Mouse (Mus musculus): Measurements from ENCODE around the gene Sec22c. TPM values are rescaled to one million over a fixed set of nuclear protein-coding genes. Genes with fewer than 3 reads are reported as not detected.

Sec22c gene
- polyA plus RNA-seq, 1 experiment from 2014 or later, result 17.4 TPM

DNA sequence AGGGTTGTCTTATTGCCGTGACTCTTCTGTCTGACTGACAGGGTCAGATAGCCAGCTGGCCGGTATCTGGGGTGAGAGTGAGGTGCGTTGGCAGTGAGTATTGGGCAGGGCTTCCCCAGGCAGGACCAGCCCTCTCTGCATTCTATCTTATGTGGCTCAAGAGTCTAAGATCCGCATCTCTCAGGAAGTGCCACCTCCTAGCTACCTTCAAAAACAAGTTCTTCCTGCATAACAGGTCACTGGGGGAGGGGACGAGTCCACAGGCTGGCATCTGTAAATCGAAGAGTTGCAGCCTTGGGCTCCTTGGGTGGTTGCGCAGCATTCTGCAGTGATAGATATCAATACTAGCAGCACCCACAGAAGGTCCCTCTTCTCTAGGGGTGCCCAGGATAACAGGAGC is 58.3 kb downstream of the Sec22c start:
- Histone ChIP-seq H3K9ac (ENCODE audit: low read length) (no peak overlapping the region), H3K4me3 (ENCODE audit: low read depth, low read length) (no peak overlapping the region), H3K9me3 (ENCODE audit: control insufficient read depth, low read length) (no peaks in the 10 kb centered on the region), H3K27me3 (ENCODE audit: control insufficient read depth, insufficient read depth, low read length) (peaks cover 21% of the 10 kb centered on the region), H3K36me3 (ENCODE audit: control insufficient read depth, insufficient read depth, low read length) (no peaks in the 10 kb centered on the region), H3K4me2 (ENCODE audit: low read depth) (no peak overlapping the region), H3K4me1 (ENCODE audit: control insufficient read depth, insufficient read depth, low read length) (peaks cover 2% of the 10 kb centered on the region; the same call in 1 of the 2 replicates), H3K27ac (ENCODE audit: low read depth, low read length) (no peak overlapping the region)
- DNase-seq (ENCODE audit: low spot score), result no peak
- ATAC-seq (ENCODE audit: insufficient read depth, low FRiP score, low TSS enrichment), result no peak
- 82% methylated on average over 7 of the region's 7 CpGs for WGBS

DNA sequence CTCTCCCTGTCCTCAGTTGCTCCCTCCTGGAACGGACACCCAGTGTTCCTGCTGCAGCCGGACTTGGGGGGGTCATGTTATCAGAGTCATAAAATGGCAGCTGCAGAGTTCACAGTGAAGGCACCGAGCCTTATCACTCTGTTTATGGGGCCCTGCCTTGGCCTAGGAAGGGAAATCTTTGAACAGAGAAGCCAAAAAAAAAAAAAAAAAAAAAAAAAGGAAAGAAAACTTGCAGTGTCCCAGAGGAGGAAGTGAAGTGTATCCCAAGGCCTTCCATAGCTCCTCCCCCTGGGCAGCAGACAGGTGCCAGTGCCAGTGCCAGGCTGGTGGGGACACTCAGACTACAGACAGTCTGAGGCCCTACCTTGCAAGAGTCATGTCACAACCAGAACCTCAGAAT is 60.4 kb downstream of the Sec22c start:
- no peak overlapping the region for H3K9ac ChIP-seq (ENCODE audit: low read length)
- no peaks in the 10 kb centered on the region for H3K9me3 ChIP-seq (ENCODE audit: control insufficient read depth, low read length)
- H3K27me3 ChIP-seq (ENCODE audit: control insufficient read depth, insufficient read depth, low read length), result peaks cover 40% of the 10 kb centered on the region
- H3K27ac ChIP-seq (ENCODE audit: low read depth, low read length), result no peak overlapping the region
- DNase-seq (ENCODE audit: low spot score) (no peak), ATAC-seq (ENCODE audit: insufficient read depth, low FRiP score, low TSS enrichment) (no peak)
- no peaks in the 10 kb centered on the region for H3K36me3 ChIP-seq (ENCODE audit: control insufficient read depth, insufficient read depth, low read length)
- no peak overlapping the region for H3K4me2 ChIP-seq (ENCODE audit: low read depth)
- peaks cover 6% of the 10 kb centered on the region for H3K4me1 ChIP-seq (ENCODE audit: control insufficient read depth, insufficient read depth, low read length)
- H3K4me3 ChIP-seq (ENCODE audit: low read depth, low read length), result no peak overlapping the region
- 72% methylated on average over 3 of the region's 3 CpGs for WGBS

DNA sequence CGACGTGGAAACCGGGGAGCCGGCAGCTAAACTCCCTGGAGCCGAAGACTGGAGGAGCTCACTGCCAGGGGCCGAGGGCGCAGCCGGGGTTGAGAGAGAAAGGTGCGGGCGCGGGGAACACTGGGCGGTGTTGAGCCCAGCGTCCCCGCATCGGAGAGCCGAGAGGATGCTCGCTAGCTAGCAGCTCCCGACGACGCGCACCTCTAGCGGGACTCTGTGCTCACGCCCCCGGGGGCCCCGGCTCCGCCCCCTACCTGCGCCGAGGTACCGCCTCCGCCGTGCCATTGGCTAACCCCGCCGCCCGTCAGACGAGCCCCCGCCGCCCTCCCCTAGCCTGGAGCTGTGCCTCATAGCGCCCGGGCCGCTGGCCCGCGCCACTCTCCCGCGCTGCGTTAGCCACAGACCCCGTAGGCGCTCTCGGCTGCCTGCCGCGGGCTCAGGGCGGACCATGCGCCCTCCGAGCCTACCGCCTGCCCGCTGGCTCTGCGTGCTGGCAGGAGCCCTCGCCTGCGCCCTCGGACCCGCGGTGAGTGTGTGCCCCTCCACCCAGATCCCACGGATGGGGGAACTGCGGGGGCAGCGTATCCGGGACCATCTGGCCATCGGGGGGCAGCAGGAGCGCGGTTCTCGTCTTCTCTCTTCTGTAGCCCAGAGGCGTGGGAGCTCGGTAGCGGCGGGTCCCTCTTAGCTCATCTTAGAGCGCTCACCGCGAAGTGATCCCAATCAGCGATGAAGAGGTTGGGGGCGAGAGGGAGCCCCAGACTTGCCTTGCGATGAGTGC is 62.7 kb downstream of the Sec22c start, which contains the start of gene Vipr1:
Vipr1 (plus strand) TSS at position 316 of the 781 bp plus-strand sequence.
- H3K27ac ChIP-seq (ENCODE audit: low read depth, low read length), result no peak within 1 kb of the TSS
- ATAC-seq (ENCODE audit: insufficient read depth, low FRiP score, low TSS enrichment), result peak; percentile 84
- H3K9me3 ChIP-seq (ENCODE audit: control insufficient read depth, low read length), result no peaks in the 10 kb centered on the region

DNA sequence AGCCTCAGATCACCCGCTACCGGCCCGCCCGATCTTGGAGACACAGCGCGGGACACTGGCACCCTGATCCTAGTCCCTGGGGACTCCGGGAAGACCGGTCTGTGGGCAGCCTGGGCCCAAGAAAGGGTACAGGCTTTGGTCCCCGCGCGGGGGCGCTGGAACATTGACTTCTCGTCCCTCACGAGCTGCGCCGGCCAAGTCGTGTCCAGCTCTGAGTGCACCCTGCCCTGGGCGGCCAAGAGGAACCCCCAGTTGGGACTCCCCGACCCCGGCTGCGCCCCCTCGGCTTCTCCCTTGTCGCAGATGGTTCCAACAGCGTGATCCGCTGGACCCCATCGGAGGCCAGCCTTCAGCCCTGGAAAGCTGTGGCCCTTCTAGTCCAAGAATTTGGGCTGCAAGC is 63.3 kb downstream of the Sec22c start, which contains the start of gene Lyzl4:
Lyzl4 (minus strand) TSS at position 96 of the 400 bp plus-strand sequence.
- H3K9me3 ChIP-seq (ENCODE audit: control insufficient read depth, low read length), result no peaks in the 10 kb centered on the region
- peak within 1 kb of the TSS; percentile 55 for H3K9ac ChIP-seq (ENCODE audit: low read length)
- WGBS, result under 1% methylated on average over 20 of the region's 26 CpGs
- H3K36me3 ChIP-seq (ENCODE audit: control insufficient read depth, insufficient read depth, low read length), result no peaks in the 10 kb centered on the region
- DNase-seq (ENCODE audit: low spot score) (peak; percentile 85), ATAC-seq (ENCODE audit: insufficient read depth, low FRiP score, low TSS enrichment) (peak; percentile 78)
- H3K27me3 ChIP-seq (ENCODE audit: control insufficient read depth, insufficient read depth, low read length), result peaks cover 40% of the 10 kb centered on the region
- peak within 1 kb of the TSS; percentile 46 for H3K4me3 ChIP-seq (ENCODE audit: low read depth, low read length)
- H3K27ac ChIP-seq (ENCODE audit: low read depth, low read length), result no peak within 1 kb of the TSS
- peaks cover 6% of the 10 kb centered on the region for H3K4me1 ChIP-seq (ENCODE audit: control insufficient read depth, insufficient read depth, low read length)
- peak within 1 kb of the TSS; percentile 84 for H3K4me2 ChIP-seq (ENCODE audit: low read depth)

More for the DNA sequence above, 62.7 kb downstream of the Sec22c start, which contains the start of gene Vipr1:
- Histone ChIP-seq H3K36me3 (ENCODE audit: control insufficient read depth, insufficient read depth, low read length) (no peaks in the 10 kb centered on the region), H3K4me3 (ENCODE audit: low read depth, low read length) (peak within 1 kb of the TSS; percentile 46), H3K4me1 (ENCODE audit: control insufficient read depth, insufficient read depth, low read length) (peaks cover 6% of the 10 kb centered on the region), H3K4me2 (ENCODE audit: low read depth) (peak within 1 kb of the TSS; percentile 84), H3K27me3 (ENCODE audit: control insufficient read depth, insufficient read depth, low read length) (peaks cover 40% of the 10 kb centered on the region), H3K9ac (ENCODE audit: low read length) (peak within 1 kb of the TSS; percentile 55)
- DNase-seq (ENCODE audit: low spot score), result peak; percentile 72
- under 1% methylated on average over 76 of the region's 79 CpGs for whole genome bisulfite sequencing

DNA sequence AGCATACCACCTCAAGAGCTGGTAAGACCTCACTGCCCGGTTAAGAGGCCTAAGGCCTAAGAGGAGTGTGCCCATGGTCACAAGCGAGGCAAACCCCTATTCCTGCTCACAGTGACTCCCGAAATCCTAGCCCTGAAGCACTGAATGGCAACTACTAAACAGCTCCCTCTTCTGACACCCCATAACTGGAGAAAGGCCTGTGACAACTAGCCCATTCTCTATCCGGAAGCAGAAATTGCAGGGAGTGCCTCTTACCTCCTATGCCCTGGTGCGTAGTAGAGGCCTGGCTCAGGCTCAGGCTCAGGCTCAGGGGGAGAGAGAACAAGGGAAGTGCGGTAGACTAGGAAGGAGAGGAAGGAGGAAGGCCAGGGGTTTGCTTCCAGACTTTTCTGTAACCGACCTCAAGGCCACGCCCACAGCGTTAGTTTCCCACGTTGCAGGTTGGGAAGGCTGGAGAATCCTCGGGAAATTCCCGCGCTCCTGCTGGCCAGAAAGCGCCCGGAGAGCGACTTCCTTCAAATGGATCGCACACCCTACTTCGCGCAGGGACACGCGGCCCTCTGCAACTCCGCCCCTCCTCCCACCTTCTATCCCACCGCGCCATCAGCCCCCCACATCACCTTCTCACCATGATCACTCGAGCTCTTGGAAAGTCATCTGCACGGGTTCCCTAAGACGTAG is 63.9 kb downstream of the Sec22c start:
- Histone ChIP-seq H3K27me3 (ENCODE audit: control insufficient read depth, insufficient read depth, low read length) (peaks cover 40% of the 10 kb centered on the region), H3K4me3 (ENCODE audit: low read depth, low read length) (peak overlapping the region; percentile 46), H3K9ac (ENCODE audit: low read length) (peak overlapping the region; percentile 55), H3K4me2 (ENCODE audit: low read depth) (peak overlapping the region; percentile 84), H3K36me3 (ENCODE audit: control insufficient read depth, insufficient read depth, low read length) (no peaks in the 10 kb centered on the region), H3K27ac (ENCODE audit: low read depth, low read length) (no peak overlapping the region), H3K9me3 (ENCODE audit: control insufficient read depth, low read length) (no peaks in the 10 kb centered on the region), H3K4me1 (ENCODE audit: control insufficient read depth, insufficient read depth, low read length) (peaks cover 6% of the 10 kb centered on the region)
- ATAC-seq (ENCODE audit: insufficient read depth, low FRiP score, low TSS enrichment) (peak; percentile 16; the same call in 1 of the 2 replicates), DNase-seq (ENCODE audit: low spot score) (no peak)
- WGBS, result 11% methylated on average over 27 of the region's 27 CpGs

DNA sequence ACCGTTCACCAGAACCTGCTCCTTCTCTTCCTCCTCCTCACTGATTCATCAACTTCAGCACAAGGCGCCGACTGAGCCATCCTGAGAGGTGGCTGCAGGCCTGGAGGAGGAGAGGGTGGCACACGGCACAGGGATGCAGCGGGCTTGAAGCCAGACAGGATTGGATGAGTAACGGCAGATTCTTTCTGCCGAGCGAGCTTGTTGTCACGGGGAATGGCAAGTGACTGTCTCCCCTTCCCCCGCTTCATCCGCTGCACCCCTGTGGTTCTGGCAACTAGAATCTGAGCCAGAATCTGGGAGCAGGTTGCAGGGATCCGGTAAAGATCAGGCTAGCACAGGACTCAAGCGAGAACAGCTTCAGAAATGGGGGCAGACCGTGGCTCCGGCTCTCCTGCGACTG is 65.5 kb downstream of the Sec22c start:
- no peaks in the 10 kb centered on the region for H3K36me3 ChIP-seq (ENCODE audit: control insufficient read depth, insufficient read depth, low read length)
- H3K9me3 ChIP-seq (ENCODE audit: control insufficient read depth, low read length), result no peaks in the 10 kb centered on the region
- 43% methylated on average over 16 of the region's 16 CpGs for WGBS
- H3K4me1 ChIP-seq (ENCODE audit: control insufficient read depth, insufficient read depth, low read length), result peaks cover 6% of the 10 kb centered on the region
- no peak overlapping the region for H3K9ac ChIP-seq (ENCODE audit: low read length)
- peaks cover 40% of the 10 kb centered on the region for H3K27me3 ChIP-seq (ENCODE audit: control insufficient read depth, insufficient read depth, low read length)
- no peak for ATAC-seq (ENCODE audit: insufficient read depth, low FRiP score, low TSS enrichment)
- H3K4me3 ChIP-seq (ENCODE audit: low read depth, low read length), result no peak overlapping the region
- DNase-seq (ENCODE audit: low spot score), result no peak
- H3K4me2 ChIP-seq (ENCODE audit: low read depth), result no peak overlapping the region
- no peak overlapping the region for H3K27ac ChIP-seq (ENCODE audit: low read depth, low read length)

DNA sequence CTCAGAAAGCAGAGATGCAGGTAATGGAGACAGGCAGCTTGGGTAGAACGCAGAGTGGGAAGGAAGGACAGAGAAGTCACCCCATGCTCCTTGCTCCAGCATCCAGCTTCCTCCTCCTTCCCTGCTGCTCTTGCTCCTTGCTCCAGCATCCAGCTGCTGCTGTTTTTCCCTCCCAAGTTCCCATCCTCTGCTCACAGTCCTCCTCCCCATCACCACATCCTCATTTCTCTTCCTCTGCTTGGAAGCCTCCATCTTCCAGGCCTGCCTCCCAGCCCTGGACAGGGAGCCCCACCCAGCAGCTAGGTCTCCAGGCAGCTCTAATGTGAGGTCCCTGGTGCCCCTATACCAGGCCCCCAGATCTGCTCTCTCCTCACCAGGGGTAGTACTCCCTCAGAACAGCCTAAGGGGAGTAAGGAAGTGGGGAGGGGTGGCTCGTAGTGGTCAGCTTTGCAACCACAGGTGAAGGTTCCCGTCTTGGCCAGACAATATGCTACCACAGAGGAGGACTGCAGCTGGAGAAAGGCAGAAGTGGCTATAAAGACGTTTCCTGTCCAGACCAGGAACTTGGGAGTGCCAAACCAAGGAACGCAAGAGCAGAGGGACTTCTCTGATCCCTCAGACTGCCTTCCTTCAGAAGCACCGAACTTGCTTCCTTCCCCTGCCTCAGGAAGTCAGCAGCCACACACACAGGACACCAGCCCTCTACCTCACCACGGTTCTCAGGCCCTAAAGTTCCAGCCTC is 69.3 kb downstream of the Sec22c start:
- H3K27ac ChIP-seq (ENCODE audit: low read depth, low read length), result no peak overlapping the region
- WGBS, result 54% methylated on average over 7 of the region's 7 CpGs
- DNase-seq (ENCODE audit: low spot score) (no peak), ATAC-seq (ENCODE audit: insufficient read depth, low FRiP score, low TSS enrichment) (no peak)
- H3K4me2 ChIP-seq (ENCODE audit: low read depth), result no peak overlapping the region
- H3K9me3 ChIP-seq (ENCODE audit: control insufficient read depth, low read length), result no peaks in the 10 kb centered on the region
- no peaks in the 10 kb centered on the region for H3K36me3 ChIP-seq (ENCODE audit: control insufficient read depth, insufficient read depth, low read length)
- H3K27me3 ChIP-seq (ENCODE audit: control insufficient read depth, insufficient read depth, low read length), result peaks cover 9% of the 10 kb centered on the region
- no peak overlapping the region for H3K4me3 ChIP-seq (ENCODE audit: low read depth, low read length)
- no peak overlapping the region for H3K9ac ChIP-seq (ENCODE audit: low read length)
- H3K4me1 ChIP-seq (ENCODE audit: control insufficient read depth, insufficient read depth, low read length), result no peaks in the 10 kb centered on the region

DNA sequence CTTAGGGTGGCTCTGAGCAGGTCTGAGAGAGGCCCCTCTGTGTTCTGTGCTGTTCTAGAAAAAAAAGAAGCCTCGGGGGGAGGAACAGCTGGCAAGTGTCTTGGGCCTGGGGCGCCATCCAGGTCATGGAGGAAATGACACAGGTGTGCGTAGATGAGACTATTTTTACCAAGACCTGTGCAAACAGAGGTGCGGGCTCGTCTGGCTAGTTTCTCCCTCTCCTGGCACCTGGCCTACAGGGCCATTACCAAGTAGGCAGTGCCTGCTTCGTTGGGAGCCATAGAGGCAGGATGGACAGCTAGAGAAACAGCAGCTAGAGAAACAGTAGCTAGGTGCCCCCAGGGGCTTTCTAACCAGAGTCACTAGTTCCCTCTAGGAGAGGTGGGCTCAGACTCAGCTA is 72.0 kb downstream of the Sec22c start:
- H3K9ac ChIP-seq (ENCODE audit: low read length), result no peak overlapping the region
- H3K4me3 ChIP-seq (ENCODE audit: low read depth, low read length), result no peak overlapping the region
- no peaks in the 10 kb centered on the region for H3K9me3 ChIP-seq (ENCODE audit: control insufficient read depth, low read length)
- no peak overlapping the region for H3K4me2 ChIP-seq (ENCODE audit: low read depth)
- WGBS, result 83% methylated on average over 6 of the region's 6 CpGs
- H3K4me1 ChIP-seq (ENCODE audit: control insufficient read depth, insufficient read depth, low read length), result no peaks in the 10 kb centered on the region
- H3K27ac ChIP-seq (ENCODE audit: low read depth, low read length), result no peak overlapping the region
- no peaks in the 10 kb centered on the region for H3K36me3 ChIP-seq (ENCODE audit: control insufficient read depth, insufficient read depth, low read length)
- DNase-seq (ENCODE audit: low spot score), result no peak
- ATAC-seq (ENCODE audit: insufficient read depth, low FRiP score, low TSS enrichment), result no peak
- H3K27me3 ChIP-seq (ENCODE audit: control insufficient read depth, insufficient read depth, low read length), result no peaks in the 10 kb centered on the region
